Mouse (Mus musculus) embryonic facial prominence, embryonic 10.5 days (tissue): ENCODE measurements around the gene Slc26a1. TPM values are rescaled to one million over a fixed set of nuclear protein-coding genes. Genes with fewer than 3 reads are reported as not detected.

ENCODE experiments used
- DNase-seq: peaks from one replicate; pipeline ENCODE4 v3.0.0-alpha.2; 2017; ENCODE audit warnings: low spot score
- H3K27ac ChIP-seq: fragments of 300-500 bp; sonication (generic); replicated peaks from 2 replicates; pipeline ENCODE4 v1.5.1; 2016; ENCODE audit warnings: mild to moderate bottlenecking
- H3K27me3 ChIP-seq: fragments of 300-500 bp; sonication (generic); replicated peaks from 2 replicates; pipeline ENCODE4 v1.6.1; 2016; ENCODE audit warnings: low read depth, mild to moderate bottlenecking; ENCODE audit not compliant: poor library complexity, severe bottlenecking
- H3K36me3 ChIP-seq: fragments of 300-500 bp; sonication (generic); replicated peaks from 2 replicates; pipeline ENCODE4 v1.6.1; 2016; ENCODE audit warnings: mild to moderate bottlenecking, moderate library complexity
- H3K4me1 ChIP-seq: fragments of 300-500 bp; sonication (generic); 2 replicates; pipeline ENCODE4 v1.6.1; 2016
- H3K4me3 ChIP-seq: fragments of 300-500 bp; sonication (generic); 2 replicates; pipeline ENCODE4 v1.5.1; 2016; ENCODE audit warnings: mild to moderate bottlenecking, moderate library complexity
- H3K9me3 ChIP-seq: fragments of 300-500 bp; sonication (generic); 2 replicates; pipeline ENCODE4 v1.6.1; 2016; ENCODE audit warnings: mild to moderate bottlenecking
- WGBS: fragments of 180-500 bp; shearing (Covaris S2); methylation state at CpG from one replicate; pipeline ENCODE4 v1.1.7; 2016; 5-methylcytosine and 5-hydroxymethylcytosine counted together
- polyA plus RNA-seq: library from polyadenylated mRNA; unstranded; fragments of >200 nt; fragmentation: Nextera tagmentation; extraction: Ambion mirVana; gene quantifications from 2 replicates; pipeline ENCODE4 v1.2.1, GENCODE M21; 2016

Gene Slc26a1
- 0.55 and 0.92 TPM in 2 replicates for polyA plus RNA-seq

- H3K9me3 ChIP-seq = no peaks in the 10 kb centered on the region
- H3K36me3 ChIP-seq = peaks cover 31% of the 10 kb centered on the region
- no peak within 1 kb of the TSS for H3K27ac ChIP-seq
- peaks cover 19% of the 10 kb centered on the region for H3K4me1 ChIP-seq
- H3K27me3 ChIP-seq = no peaks in the 10 kb centered on the region
- DNase-seq = no peak
- no peak within 1 kb of the TSS for H3K4me3 ChIP-seq
- 78% methylated on average over 9 of the region's 9 CpGs for WGBS
Observed at GRCm38 (mm10) chr5:108675251-108675816, at the start of gene Slc26a1. Gene Slc26a1, minus strand, starts transcription at chr5:108675569.

GRCm38 (mm10) chr5:108724006-108724405, 48.6 kb upstream of the Slc26a1 start:
- 57% methylated on average over 2 of the region's 2 CpGs for WGBS
- no peaks in the 10 kb centered on the region for H3K9me3 ChIP-seq
- no peaks in the 10 kb centered on the region for H3K27me3 ChIP-seq
- no peaks in the 10 kb centered on the region for H3K36me3 ChIP-seq
- H3K4me1 ChIP-seq = no peaks in the 10 kb centered on the region
- no peak for DNase-seq
- H3K4me3 ChIP-seq = no peak overlapping the region
- H3K27ac ChIP-seq = no peak overlapping the region

GRCm38 (mm10) chr5:108719761-108720160, 44.4 kb upstream of the Slc26a1 start:
- Histone ChIP-seq H3K27me3 (no peaks in the 10 kb centered on the region), H3K27ac (no peak overlapping the region), H3K9me3 (no peaks in the 10 kb centered on the region), H3K4me3 (no peak overlapping the region), H3K36me3 (no peaks in the 10 kb centered on the region), H3K4me1 (peaks cover 13% of the 10 kb centered on the region)
- 65% methylated on average over 7 of the region's 7 CpGs for WGBS
- DNase-seq = no peak

- 36% methylated on average over 4 of the region's 4 CpGs for WGBS
- no peak overlapping the region for H3K4me3 ChIP-seq
- H3K36me3 ChIP-seq = no peaks in the 10 kb centered on the region
- H3K27ac ChIP-seq = peak overlapping the region; percentile 61
- no peaks in the 10 kb centered on the region for H3K27me3 ChIP-seq
- peaks cover 23% of the 10 kb centered on the region for H3K4me1 ChIP-seq
- H3K9me3 ChIP-seq = no peaks in the 10 kb centered on the region
- no peak for DNase-seq
Observed at GRCm38 (mm10) chr5:108718051-108718450, 42.7 kb upstream of the Slc26a1 start.

GRCm38 (mm10) chr5:108715974-108716373, 40.6 kb upstream of the Slc26a1 start:
- Histone ChIP-seq H3K27me3 (no peaks in the 10 kb centered on the region), H3K4me3 (no peak overlapping the region), H3K27ac (no peak overlapping the region), H3K9me3 (no peaks in the 10 kb centered on the region), H3K4me1 (peaks cover 23% of the 10 kb centered on the region), H3K36me3 (no peaks in the 10 kb centered on the region)
- 85% methylated on average over 1 of the region's 1 CpGs for WGBS
- no peak for DNase-seq

- Histone ChIP-seq H3K27ac (peak overlapping the region; percentile 40; the same call in 1 of the 2 replicates), H3K9me3 (no peaks in the 10 kb centered on the region), H3K36me3 (peaks cover 2% of the 10 kb centered on the region), H3K27me3 (no peaks in the 10 kb centered on the region), H3K4me1 (peaks cover 23% of the 10 kb centered on the region), H3K4me3 (no peak overlapping the region)
- no peak for DNase-seq
- WGBS = 50% methylated on average over 6 of the region's 6 CpGs
Observed at GRCm38 (mm10) chr5:108714149-108714548, 38.8 kb upstream of the Slc26a1 start.

- peaks cover 7% of the 10 kb centered on the region for H3K36me3 ChIP-seq
- no peak for DNase-seq
- H3K4me1 ChIP-seq = peaks cover 23% of the 10 kb centered on the region
- no peak overlapping the region for H3K4me3 ChIP-seq
- H3K9me3 ChIP-seq = no peaks in the 10 kb centered on the region
- peak overlapping the region; percentile 40; the same call in 1 of the 2 replicates for H3K27ac ChIP-seq
- H3K27me3 ChIP-seq = no peaks in the 10 kb centered on the region
Observed at GRCm38 (mm10) chr5:108713691-108714090, 38.3 kb upstream of the Slc26a1 start.

- 86% methylated on average over 2 of the region's 2 CpGs for WGBS
- Histone ChIP-seq H3K27ac (no peak overlapping the region), H3K36me3 (peaks cover 13% of the 10 kb centered on the region), H3K4me3 (no peak overlapping the region), H3K9me3 (no peaks in the 10 kb centered on the region), H3K4me1 (peaks cover 17% of the 10 kb centered on the region), H3K27me3 (no peaks in the 10 kb centered on the region)
- DNase-seq = no peak
Observed at GRCm38 (mm10) chr5:108713096-108713495, 37.7 kb upstream of the Slc26a1 start.

- Histone ChIP-seq H3K4me1 (peaks cover 10% of the 10 kb centered on the region), H3K4me3 (no peak overlapping the region), H3K27ac (no peak overlapping the region), H3K9me3 (no peaks in the 10 kb centered on the region), H3K27me3 (no peaks in the 10 kb centered on the region), H3K36me3 (peaks cover 24% of the 10 kb centered on the region)
- WGBS = 80% methylated on average over 6 of the region's 6 CpGs
- DNase-seq = no peak
Observed at GRCm38 (mm10) chr5:108711968-108712367, 36.6 kb upstream of the Slc26a1 start.

- 59% methylated on average over 6 of the region's 6 CpGs for WGBS
- no peak overlapping the region for H3K4me3 ChIP-seq
Observed at GRCm38 (mm10) chr5:108708981-108709731, 33.8 kb upstream of the Slc26a1 start.

GRCm38 (mm10) chr5:108708419-108708818, 33.0 kb upstream of the Slc26a1 start:
- Histone ChIP-seq H3K27ac (no peak overlapping the region), H3K36me3 (peaks cover 59% of the 10 kb centered on the region), H3K9me3 (no peaks in the 10 kb centered on the region), H3K4me1 (peaks cover 10% of the 10 kb centered on the region), H3K27me3 (no peaks in the 10 kb centered on the region), H3K4me3 (no peak overlapping the region)
- WGBS = 87% methylated on average over 1 of the region's 1 CpGs
- no peak for DNase-seq

More at GRCm38 (mm10) chr5:108708981-108709731, 33.8 kb upstream of the Slc26a1 start:
- Histone ChIP-seq H3K36me3 (peaks cover 52% of the 10 kb centered on the region), H3K4me1 (peaks cover 8% of the 10 kb centered on the region), H3K27me3 (no peaks in the 10 kb centered on the region), H3K9me3 (no peaks in the 10 kb centered on the region), H3K27ac (no peak overlapping the region)
- DNase-seq = no peak

GRCm38 (mm10) chr5:108707758-108708157, 32.4 kb upstream of the Slc26a1 start:
- Histone ChIP-seq H3K4me3 (no peak overlapping the region), H3K27me3 (no peaks in the 10 kb centered on the region), H3K4me1 (peaks cover 15% of the 10 kb centered on the region), H3K27ac (no peak overlapping the region), H3K36me3 (peaks cover 66% of the 10 kb centered on the region), H3K9me3 (no peaks in the 10 kb centered on the region)
- no peak for DNase-seq
- WGBS = 86% methylated on average over 2 of the region's 2 CpGs
